ENCODE assay signal across 8 mouse cellular contexts in the genomic region with DNA sequence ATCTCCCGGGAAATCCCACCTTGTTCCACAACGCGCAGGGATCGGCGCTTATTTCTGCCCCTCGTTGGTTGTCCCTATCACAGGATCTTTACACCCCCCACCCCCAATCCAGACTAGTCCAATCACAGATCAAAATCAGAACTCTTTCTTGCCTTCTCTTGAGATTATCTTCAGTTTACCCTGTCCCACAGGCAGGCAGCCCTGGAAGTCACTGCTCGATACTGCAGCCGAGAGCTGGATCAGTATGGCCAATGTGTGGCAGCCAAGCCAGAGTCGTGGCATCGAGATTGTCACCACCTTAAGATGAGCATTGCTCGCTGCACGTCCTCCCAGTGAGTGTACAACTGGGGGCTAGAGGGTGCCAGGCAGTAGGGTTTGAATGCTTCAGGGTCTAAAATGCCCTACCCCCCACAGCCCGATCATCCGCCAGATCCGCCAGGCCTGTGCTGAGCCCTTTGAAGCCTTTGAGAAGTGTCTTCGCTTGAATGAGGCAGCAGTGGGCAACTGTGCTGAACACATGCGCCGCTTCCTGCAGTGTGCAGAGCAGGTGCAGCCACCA. TPM values are rescaled to one million over a fixed set of nuclear protein-coding genes. Genes with fewer than 3 reads are reported as not detected.
DNase-seq lines count a peak whose midpoint lies in the region; ATAC-seq and TF ChIP-seq lines count a peak whose summit lies in the region.

No protein-coding gene starts in this region.

- peak overlapping the region; percentile 55 for H3K27ac ChIP-seq in embryonic fibroblast, embryonic 13.5 days (ENCODE audit: insufficient read depth, low read length)

- no peak for TF ChIP-seq POLR2A in embryonic fibroblast, embryonic 13.5 days (IDR thresholded peaks at IDR 0.05; ENCODE audit: low read depth, low read length)

- no peaks in the 10 kb centered on the region for H3K4me1 ChIP-seq in embryonic fibroblast, embryonic 13.5 days (ENCODE audit: control insufficient read depth, insufficient read depth, low read length)

- TF ChIP-seq CTCF in embryonic fibroblast, embryonic 13.5 days (IDR thresholded peaks at IDR 0.05; ENCODE audit: borderline replicate concordance, insufficient read depth, low read length), result no peak

- H3K4me3 ChIP-seq in embryonic fibroblast, embryonic 13.5 days (ENCODE audit: insufficient read depth, low read length), result peak overlapping the region; percentile 69

- DNase-seq in layer of hippocampus, adult 11-12 months (ENCODE audit: low spot score), result peak; percentile 44
- no peak for DNase-seq in layer of hippocampus, adult 9-10 months (ENCODE audit: low spot score)
- peak; percentile 37 for DNase-seq in NIH3T3 (ENCODE audit: low read depth)
- peak; percentile 34 for DNase-seq in lung, postnatal 10 days
- DNase-seq in spleen, postnatal 10 days (ENCODE audit: low spot score in 2 of 2), result peak; percentile 41 to 55
- no peak for DNase-seq in left cerebral cortex, adult 8-10 months (ENCODE audit: low spot score in 2 of 2)

- peak; percentile 22 for ATAC-seq in inflammation-experienced regulatory T-cells, adult 6 months

RNA-seq across cellular contexts. Expression of a gene that starts 0.6 kb away (rescaled TPM):
- polyA plus RNA-seq in embryonic fibroblast, embryonic 13.5 days (2011; ENCODE audit: insufficient read length, low read depth, missing spikeins), result 15.2 and 18.2 TPM in 2 replicates
- 10 to 100 TPM; 26.5 to 44.1 (median 34.3) TPM for polyA plus RNA-seq in inflammation-experienced regulatory T-cells, adult 6 months (2017; shearing (Covaris generic))
- total RNA-seq in left cerebral cortex, adult 8-10 months (2022), result 10 to 100 TPM; 11.2 to 13.0 (median 12.0) TPM

RNA-seq across cellular contexts. Expression of a gene that starts 29.3 kb away (rescaled TPM):
- polyA plus RNA-seq in embryonic fibroblast, embryonic 13.5 days (2011; ENCODE audit: insufficient read length, low read depth, missing spikeins), result 15.0 and 16.0 TPM in 2 replicates
- polyA plus RNA-seq in inflammation-experienced regulatory T-cells, adult 6 months (2017; shearing (Covaris generic)), result 10 to 100 TPM in 2 of 3 experiments, 1 to 10 TPM in 1; 9.6 to 25.9 (median 14.9) TPM
- total RNA-seq in left cerebral cortex, adult 8-10 months (2022), result 10 to 100 TPM; 19.8 to 25.0 (median 21.5) TPM

Comparison
In these comparisons a context has a peak if more than half of its experiments do, and no peak if none do; other contexts are left out.
1. DNase-seq: peak in layer of hippocampus, adult 11-12 months (single experiment), NIH3T3 (single experiment), lung, postnatal 10 days (single experiment) and spleen, postnatal 10 days (2 of 2); none in layer of hippocampus, adult 9-10 months (single experiment) and left cerebral cortex, adult 8-10 months (0 of 2).